Mouse (Mus musculus): ENCODE results near the gene Slc2a2.
"Not testable (repeated sequence)": the region's sequence is repeated elsewhere in the genome, so short reads cannot be mapped to it uniquely, and the experiment has no call there.

Gene Slc2a2

DNA sequence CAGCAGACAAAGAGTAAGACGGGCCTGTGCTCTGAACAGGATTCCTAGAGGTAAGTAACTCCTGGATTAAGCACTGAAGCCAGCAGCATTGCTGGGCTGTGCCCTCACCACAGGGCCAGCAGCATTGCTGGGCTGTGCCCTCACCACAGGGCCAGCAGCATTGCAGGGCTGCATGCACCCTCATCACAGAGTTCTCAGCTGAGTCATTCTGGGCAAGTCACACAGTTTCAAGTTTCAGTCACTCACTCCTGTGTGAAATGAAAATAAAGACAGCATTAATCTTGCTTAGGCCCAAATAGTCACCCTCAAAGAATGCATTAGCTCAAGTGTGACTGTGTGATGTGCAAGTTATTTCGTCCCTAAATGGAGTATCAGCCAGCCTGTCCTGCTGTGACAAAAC lies 37.0 kb downstream of the Slc2a2 start:
- no peak for DNase-seq (ENCODE audit: low spot score in 2 of 2)

DNA sequence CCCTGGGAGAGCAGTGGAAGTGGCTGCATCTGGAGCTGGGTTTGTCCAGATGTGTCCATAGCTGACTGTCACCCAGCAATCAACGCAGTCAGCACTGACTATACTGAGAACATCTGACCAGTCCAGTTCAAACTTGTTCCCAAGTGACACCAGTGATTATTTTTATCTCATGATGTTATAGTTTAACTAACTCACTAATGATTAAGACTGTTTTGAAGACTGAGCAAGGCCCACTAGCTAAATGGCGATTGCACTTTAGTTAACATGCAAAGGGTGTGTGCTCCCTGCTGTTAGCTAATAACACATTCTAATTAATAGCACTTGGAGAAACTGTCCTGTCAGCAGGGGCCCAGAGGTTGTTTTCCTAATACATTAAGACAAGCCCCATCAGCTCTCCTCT lies 39.3 kb downstream of the Slc2a2 start:
- no peak for DNase-seq (ENCODE audit: low spot score in 2 of 2)

DNA sequence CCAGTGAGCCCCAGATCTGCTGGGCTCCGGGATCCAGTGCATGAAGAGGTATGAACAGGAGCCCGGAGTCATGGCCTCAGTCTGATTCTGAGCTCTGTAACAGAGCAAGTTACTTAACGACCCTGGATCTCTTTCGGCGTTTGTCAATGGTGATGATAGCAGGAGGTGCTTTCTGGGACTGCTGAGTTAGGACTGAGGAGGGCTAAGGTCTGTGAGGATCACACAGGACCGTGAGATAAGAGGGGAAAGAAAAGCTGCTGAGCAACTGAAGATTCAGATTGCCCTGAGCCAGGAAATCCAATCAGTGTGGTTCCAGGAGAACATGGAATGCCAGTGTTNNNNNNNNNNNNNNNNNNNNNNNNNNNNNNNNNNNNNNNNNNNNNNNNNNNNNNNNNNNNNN lies 42.6 kb downstream of the Slc2a2 start:
- DNase-seq (ENCODE audit: low spot score in 2 of 2) = no peak

DNA sequence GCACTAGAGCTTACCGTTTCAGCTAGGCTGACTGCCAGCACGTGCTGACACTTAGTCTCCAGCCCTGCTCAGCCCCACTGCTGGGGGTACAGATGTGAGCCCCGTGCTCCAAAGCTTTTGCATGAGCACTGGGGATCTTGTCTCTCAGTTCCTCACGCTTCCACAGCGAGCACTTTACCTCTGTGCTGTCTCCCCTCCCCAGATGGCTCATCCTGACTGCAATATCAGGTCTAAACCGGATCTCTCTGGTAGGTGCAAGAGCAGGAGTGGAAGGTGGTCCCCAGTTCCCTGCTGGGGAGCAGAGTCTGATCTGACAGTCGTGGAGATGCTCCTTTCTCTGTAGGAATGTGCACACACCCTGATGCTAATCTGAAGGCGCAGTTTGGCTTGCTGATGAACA lies 45.5 kb downstream of the Slc2a2 start:
- DNase-seq (ENCODE audit: low spot score in 2 of 2) = no peak

DNA sequence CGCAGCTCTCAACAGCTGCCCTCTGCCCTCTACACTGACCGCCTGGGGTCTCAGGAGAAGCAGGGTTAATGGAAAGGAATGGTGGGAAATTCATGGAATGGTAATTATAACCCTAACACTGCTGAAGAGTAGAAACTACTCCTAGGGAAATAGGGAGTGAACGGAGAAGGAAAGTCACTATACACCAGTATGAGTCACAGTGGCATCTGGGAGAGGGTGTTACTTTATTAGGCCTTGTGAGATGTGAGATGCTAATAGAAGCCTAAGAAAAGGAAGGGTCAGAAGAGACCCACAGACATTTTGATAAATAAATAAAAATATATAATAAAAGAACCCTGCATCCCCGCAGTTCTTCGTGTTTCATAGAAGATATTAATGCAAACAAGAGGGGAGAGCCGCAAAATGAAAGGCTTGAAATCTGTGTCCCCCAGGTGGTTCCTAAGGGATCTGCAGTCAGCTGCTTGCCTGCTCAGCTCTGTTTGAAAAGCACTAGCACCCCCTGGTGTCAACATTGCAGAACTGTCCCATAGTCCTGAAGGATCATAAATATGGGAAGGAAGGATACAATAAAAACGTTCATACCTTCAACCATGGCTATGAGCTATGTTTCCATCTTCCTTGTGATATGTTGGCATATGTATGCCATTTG lies 48.3 kb downstream of the Slc2a2 start:
- DNase-seq (ENCODE audit: low spot score in 2 of 2) = peak; percentile 47 to 75

DNA sequence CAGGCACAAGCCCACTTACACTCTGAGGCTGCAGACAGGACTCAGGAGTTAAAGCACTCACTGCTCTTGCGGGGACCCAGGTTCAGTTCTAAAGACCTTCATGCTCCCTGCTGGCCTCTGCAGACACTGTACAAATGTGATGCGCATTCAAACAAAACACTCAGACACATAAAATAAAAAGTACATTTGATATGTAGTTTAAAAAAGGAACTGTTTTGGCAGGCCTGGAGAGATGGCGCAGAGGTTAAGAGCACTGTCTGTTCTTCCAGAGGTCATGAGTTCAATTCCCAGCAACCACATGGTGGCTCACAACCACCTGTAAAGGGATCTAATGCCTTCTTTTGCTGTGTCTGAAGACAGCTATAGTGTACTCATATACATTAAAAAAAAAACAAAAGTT lies 50.4 kb downstream of the Slc2a2 start:
- DNase-seq (ENCODE audit: low spot score in 2 of 2) = no peak

DNA sequence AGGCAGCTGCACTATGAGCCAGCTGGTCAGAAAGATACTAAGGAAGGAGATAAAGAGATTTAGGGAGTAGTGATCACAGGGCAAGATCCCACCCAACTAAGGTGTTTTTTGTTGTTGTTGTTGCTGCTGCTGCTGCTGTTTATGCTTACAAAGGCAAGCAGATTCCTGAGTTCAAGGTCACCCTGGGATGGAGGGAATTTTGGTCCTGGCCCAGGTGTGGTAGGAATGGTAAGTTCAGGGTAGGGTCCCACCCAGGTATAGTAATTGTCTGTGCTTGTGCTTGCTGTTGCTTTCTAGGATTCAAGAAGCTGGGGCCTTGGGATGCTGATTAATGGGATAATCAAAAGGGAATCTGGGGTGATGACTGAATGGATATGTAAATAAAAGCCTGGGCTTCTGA lies 51.3 kb downstream of the Slc2a2 start:
- DNase-seq (ENCODE audit: low spot score in 2 of 2) = no peak

DNA sequence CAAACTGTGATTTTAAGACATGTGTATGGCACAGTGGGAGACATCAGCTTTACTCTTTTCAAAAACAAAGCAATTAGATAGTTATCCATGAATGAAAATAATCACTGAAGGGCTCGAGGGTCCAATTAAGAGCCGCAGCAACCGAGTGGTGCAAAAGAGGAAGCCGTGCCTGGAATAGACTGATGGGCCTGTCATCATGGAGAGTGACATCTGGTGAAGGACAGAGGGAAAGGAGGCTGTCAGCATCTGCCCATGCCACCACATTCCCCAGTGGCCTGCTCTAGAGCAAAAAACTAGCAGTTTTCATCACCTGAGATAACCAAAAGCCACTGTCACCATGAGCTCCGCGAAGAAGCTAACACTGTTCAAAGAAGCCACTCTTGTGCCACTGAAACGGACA lies 57.8 kb downstream of the Slc2a2 start:
- DNase-seq (ENCODE audit: low spot score in 2 of 2) = no peak

DNA sequence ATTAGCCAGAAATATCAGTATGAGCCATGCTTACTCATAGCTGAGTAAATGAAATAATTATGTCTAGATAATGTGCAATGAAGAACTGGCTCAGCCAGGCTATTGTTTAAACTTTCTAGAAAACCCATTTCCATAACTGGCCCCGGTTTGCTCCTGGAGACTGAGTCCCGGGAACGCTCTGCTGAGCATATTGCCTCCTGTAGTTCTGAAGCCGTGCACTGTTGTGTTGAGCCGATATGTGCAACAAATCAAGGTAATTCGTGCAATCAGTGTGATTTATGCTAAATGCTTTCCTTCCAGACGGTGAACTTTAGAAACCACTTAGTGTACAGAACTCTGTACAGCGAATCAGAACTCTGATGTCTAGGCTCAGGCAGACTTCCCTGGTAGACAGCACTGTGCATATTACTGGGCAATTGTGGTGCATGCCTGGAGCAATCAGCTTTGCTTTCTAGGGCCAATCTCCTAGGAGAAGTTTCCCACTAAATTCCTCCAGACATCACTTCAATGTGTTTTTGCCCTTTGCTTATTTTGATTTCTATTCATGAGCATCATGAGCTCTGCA lies 63.6 kb downstream of the Slc2a2 start:
- DNase-seq (ENCODE audit: low spot score in 2 of 2) = no peak

DNA sequence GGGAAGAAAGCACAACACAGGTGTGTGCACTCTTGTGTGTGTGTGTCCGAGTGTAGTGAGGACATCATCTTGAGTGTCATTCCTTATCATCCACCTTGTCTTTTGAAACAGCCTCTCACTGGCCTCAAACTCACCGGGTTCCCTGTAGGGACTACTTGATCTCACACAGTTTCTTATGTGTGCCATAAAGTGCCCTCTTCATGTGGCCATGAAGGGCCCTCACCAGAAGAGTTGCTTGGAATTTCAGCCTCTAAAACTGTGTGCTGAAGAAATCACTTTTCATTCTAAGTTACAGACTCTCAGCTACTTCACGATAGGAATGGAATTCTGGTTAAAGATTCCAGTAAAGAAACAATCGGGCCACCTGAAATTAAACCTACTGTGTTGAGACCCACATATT lies 69.2 kb downstream of the Slc2a2 start:
- DNase-seq (ENCODE audit: low spot score in 2 of 2) = no peak

DNA sequence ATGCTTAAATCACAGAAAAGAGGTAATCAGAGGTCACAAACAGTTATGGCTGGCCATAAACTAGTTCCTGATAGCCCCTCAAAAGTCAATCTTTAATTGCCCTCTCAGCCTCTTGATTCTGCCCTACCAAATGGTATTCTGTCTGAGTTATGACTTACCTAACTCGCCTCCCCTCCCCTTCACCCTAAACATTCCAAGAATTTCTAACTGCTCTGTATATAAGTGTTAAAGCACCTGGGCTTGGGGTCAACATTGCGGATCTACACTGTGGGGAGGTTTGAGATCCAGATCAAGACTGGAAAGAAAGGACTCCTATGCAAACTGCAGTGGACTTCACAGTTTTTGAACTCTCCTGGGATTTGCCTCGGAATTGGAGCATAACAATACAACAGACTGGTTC lies 70.5 kb downstream of the Slc2a2 start:
- DNase-seq (ENCODE audit: low spot score in 2 of 2) = no peak

DNA sequence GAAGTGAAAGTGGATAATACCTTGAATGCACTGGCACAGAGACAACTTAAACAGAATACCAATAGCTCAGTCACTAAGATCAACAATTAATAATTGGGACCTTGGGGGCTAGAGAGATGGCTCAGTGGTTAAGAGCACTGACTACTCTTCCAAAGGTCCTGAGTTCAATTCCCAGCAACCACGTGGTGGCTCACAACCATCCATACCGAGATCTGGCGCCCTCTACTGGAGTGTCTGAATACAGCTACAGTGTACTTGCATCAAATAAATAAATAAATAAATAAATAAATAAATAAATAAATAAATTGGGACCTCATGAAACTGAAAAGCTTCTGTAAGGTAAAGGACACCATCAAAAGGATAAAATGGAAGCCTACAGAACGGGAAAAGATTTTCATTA lies 75.2 kb downstream of the Slc2a2 start:
- DNase-seq (ENCODE audit: low spot score in 2 of 2) = not testable (repeated sequence)

DNA sequence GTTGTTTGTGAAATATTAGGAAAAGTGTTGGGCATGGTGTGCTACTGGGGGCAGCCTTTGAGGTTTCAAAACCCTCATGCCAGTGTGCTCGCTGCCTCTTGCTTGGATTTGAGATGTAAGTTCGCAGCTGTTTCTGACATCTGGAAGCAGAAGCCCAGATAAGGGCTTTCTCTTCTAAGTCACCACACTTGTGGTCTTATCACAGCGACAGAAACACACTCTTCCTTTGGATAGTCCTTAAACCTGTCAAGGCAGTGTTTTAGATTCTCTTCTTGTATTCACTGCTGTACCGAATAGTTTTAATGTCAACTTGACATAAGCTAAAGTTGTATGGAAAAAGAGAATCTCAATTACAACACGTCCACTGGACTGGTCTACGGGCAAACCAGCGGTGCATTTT lies 77.7 kb downstream of the Slc2a2 start:
- DNase-seq (ENCODE audit: low spot score in 2 of 2) = no peak

DNA sequence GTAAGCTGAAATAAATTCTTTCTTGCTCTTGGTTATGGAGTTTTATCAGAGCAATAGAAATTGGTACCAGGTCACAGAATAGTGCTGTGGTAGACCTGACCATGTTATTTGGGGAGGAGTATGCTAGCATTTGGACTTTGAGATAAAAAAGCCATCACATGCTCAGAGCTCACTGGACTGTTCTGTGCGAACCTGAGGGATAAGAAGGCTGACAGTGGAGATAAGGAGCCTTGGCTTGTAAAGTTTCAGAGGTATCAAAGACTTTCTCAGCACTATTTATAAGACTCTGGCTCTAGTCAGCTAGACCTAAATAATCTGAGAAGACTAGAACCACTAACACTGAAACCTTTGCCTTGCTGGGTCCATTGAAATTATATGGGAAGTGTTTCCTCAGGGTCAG lies 78.3 kb downstream of the Slc2a2 start:
- no peak for DNase-seq (ENCODE audit: low spot score in 2 of 2)

DNA sequence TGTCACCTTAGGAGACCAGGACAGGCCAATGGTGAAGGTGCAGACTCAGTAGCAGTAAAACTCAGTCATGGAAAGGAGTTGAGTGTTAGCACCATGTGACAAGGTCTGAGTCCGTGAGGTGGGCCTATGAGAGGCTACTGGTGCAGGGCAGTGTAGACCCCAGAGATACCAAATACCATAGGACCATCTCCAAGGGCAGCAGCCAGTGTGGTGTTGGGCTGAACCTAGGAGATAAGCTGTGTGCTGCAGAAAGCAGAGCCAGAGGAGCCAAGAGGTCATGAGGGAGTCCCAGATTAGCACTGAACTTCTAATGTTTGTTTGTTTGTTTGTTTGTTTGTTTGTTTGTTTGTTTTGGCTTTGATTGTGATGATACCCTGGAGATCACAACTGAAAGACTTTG lies 78.8 kb downstream of the Slc2a2 start:
- no peak for DNase-seq (ENCODE audit: low spot score in 2 of 2)

DNA sequence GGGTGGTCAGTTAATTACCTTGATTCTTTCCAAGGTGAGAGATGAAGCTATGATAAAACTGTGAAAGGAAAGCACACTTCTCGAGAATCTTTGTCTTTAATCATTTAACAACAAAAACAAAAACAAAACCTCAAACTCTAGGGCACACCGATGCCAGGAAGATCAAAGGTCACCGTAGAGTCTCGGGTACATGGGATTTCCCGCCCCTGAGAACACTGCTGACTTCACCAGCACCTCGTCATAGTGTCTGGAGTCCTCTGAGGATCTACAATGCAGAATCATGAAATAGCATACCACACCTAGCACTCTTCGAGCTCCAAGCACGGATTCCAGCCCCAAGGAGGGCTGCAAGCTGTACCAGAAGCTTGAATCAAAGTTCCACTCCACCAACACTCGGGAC lies 82.8 kb downstream of the Slc2a2 start:
- no peak for DNase-seq (ENCODE audit: low spot score in 2 of 2)
